Mouse (Mus musculus): ENCODE measurements around the gene Crlf2.

The Crlf2 gene

DNA sequence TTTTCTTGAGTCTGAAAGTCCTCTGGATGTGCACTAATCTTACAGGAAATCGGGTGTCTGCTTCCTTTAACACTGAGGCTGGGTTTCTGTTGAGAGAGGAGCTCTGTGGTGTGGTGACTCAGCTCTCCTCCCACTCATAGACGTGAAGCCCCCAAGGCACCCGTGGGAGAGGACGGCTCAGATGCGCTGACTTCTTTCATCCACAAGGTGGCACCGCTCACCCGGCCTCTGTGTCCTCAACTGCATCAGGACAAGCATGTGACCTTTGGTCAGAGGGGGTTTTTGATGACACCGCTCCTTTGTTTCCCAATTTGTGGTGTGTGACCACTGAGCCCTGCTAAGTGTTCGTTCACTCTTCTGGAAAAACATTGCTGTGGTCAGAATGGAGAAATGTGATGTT is 10.1 kb downstream of the Crlf2 start:
- peak; percentile 35 to 42 for DNase-seq (ENCODE audit: low spot score in 2 of 2)

GRCm38 (mm10) chr5:109547112-109547511 is 11.7 kb downstream of the Crlf2 start:
- no peak for DNase-seq (ENCODE audit: low spot score in 2 of 2)

DNA sequence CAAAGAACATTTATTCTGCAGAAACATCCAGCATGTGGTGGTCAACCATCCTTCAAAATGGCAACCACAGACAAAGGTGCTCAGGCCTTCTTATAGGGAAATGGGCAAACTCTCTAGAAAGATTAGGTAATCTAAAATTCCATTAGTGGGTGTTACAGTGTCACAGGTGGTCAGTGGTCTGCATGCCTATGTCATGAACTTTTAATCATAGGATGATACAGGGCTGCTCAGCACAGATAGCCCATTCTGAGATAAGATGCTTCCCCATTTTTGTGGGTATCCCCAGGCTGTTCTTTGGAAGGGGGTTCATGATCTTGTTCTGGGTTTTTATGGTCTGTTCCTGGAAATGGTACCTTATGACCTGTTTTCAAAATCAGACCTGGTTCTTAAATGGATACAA is 49.1 kb downstream of the Crlf2 start:
- DNase-seq (ENCODE audit: low spot score in 2 of 2): no peak

DNA sequence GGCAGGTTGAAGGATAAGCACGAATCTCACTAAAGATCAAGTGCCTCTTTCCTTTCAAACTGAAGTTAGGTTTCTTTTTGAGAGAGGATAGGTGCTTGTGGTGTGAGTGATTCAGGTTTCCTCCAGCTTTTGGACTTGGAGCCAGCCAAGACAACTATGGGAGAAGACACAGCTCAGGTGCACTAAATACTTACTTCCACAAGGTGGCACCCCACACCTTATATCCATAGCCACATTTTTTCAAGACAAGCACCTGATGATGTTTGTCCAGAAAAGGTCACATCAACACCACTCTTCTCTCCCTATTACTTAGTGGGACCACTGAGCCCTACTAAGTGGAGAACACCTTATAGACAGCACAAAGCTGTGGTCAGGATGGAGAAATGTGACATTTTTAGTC is 52.1 kb downstream of the Crlf2 start:
- DNase-seq (ENCODE audit: low spot score in 2 of 2): peak; percentile 20 to 33
